Comparison of ENCODE assay signal across 19 mouse cellular contexts in genomic region chr6:86354948-86355347, GRCm38 (mm10). TPM values are rescaled to one million over a fixed set of nuclear protein-coding genes. Genes with fewer than 3 reads are reported as not detected.
A peak's percentile ranks its signal among the peaks of the same experiment; 100 is the strongest.
DNase-seq lines count a peak whose midpoint lies in the region; ATAC-seq and TF ChIP-seq lines count a peak whose summit lies in the region.
"Had no signal": no experiment of that assay in that cellular context is flagged by ENCODE, and none has a peak within 500 bp of the region (broad histone marks: within the 10 kb centered on the region; RNA-seq: fewer than 3 reads in every experiment).

No protein-coding gene starts in this region.

- H3K4me3 ChIP-seq in cerebellum, adult 2 months (replicated peaks; ENCODE audit: insufficient read depth, low read depth, low read length): no peak overlapping the region
- no peak overlapping the region for H3K4me3 ChIP-seq in liver, adult 2 months (ENCODE audit: insufficient read depth, low read depth, low read length)
- no peak overlapping the region for H3K4me3 ChIP-seq in liver, embryonic 11.5 days (ENCODE audit: low read depth, low read length)
- H3K4me3 ChIP-seq: forebrain, embryonic 13.5 days; heart, embryonic 10.5 days; hindbrain, embryonic 10.5 days; liver, embryonic 15.5 days had no signal

- no peak for DNase-seq in cerebellum, adult 2 months
- DNase-seq in cerebellum, adult 8-10 months: no peak
- DNase-seq in liver, adult 2 months (ENCODE audit: extremely low read depth, low read depth, low spot score): no peak
- DNase-seq in liver, embryonic 11.5 days (ENCODE audit: low spot score): no peak
- DNase-seq in A20 (ENCODE audit: low read depth, low spot score): peak; percentile 30
- DNase-seq in testis, postnatal 10 days (ENCODE audit: low spot score): no peak
- DNase-seq in right cerebral cortex, postnatal 4 days: no peak
- DNase-seq: cerebellum, adult 9-11 months; gastrocnemius, postnatal 14 days; kidney, adult 2 months; kidney, postnatal 25 days; lung, postnatal 14 days had no signal

- no peak for ATAC-seq in liver, embryonic 11.5 days (replicated peaks; ENCODE audit: low FRiP score)
- ATAC-seq in megakaryocyte progenitor cell, adult 5-6 weeks (replicated peaks; ENCODE audit: poor library complexity): 0 out of 2 replicates have a peak, but pooled peaks have one; percentile 37
- ATAC-seq: CD4-positive, CD25-positive, alpha-beta regulatory T cell, adult 4 months; forebrain, embryonic 13.5 days; hindbrain, postnatal 0 days had no signal

- H3K27me3 ChIP-seq in cerebellum, adult 2 months (ENCODE audit: control insufficient read depth, insufficient read depth, low read length): no peaks in the 10 kb centered on the region
- no peaks in the 10 kb centered on the region for H3K27me3 ChIP-seq in liver, adult 2 months (ENCODE audit: control insufficient read depth, insufficient read depth, low read length)
- H3K27me3 ChIP-seq in liver, embryonic 11.5 days (replicated peaks; ENCODE audit: control insufficient read depth, insufficient read depth, low read length): no peaks in the 10 kb centered on the region
- H3K27me3 ChIP-seq: forebrain, embryonic 13.5 days; liver, embryonic 15.5 days had no signal

- WGBS in cerebellum, adult 2 months: 68% methylated on average over 3 of the region's 3 CpGs
- WGBS in liver, adult 2 months: 91% methylated on average over 3 of the region's 3 CpGs
- 63% methylated on average over 3 of the region's 3 CpGs for WGBS in liver, embryonic 11.5 days

- no peak for TF ChIP-seq POLR2A in cerebellum, adult 2 months (IDR thresholded peaks at IDR 0.05; ENCODE audit: borderline replicate concordance, insufficient read depth, low read length)
- TF ChIP-seq POLR2A in liver, adult 2 months (IDR thresholded peaks at IDR 0.05; ENCODE audit: extremely low read depth, insufficient read depth, low read length): no peak

- no peaks in the 10 kb centered on the region for H3K9me3 ChIP-seq in liver, embryonic 11.5 days (ENCODE audit: control insufficient read depth, low read length)
- H3K9me3 ChIP-seq: forebrain, embryonic 13.5 days; heart, embryonic 10.5 days; hindbrain, embryonic 10.5 days; liver, embryonic 15.5 days had no signal

- no peaks in the 10 kb centered on the region for H3K4me1 ChIP-seq in cerebellum, adult 2 months (ENCODE audit: control insufficient read depth, insufficient read depth, low read length)
- no peaks in the 10 kb centered on the region for H3K4me1 ChIP-seq in liver, adult 2 months (ENCODE audit: control insufficient read depth, insufficient read depth, low read length)
- H3K4me1 ChIP-seq in liver, embryonic 11.5 days (replicated peaks; ENCODE audit: control insufficient read depth, insufficient read depth, low read length): no peaks in the 10 kb centered on the region
- H3K4me1 ChIP-seq: forebrain, embryonic 13.5 days; hindbrain, embryonic 10.5 days; liver, embryonic 15.5 days had no signal

- no peak overlapping the region for H3K27ac ChIP-seq in cerebellum, adult 2 months (ENCODE audit: insufficient read depth, low read length)
- H3K27ac ChIP-seq in liver, adult 2 months (replicated peaks; ENCODE audit: insufficient read depth, low read depth, low read length): no peak overlapping the region
- H3K27ac ChIP-seq in liver, embryonic 11.5 days (ENCODE audit: low read depth, low read length): no peak overlapping the region
- H3K27ac ChIP-seq: forebrain, embryonic 13.5 days; heart, embryonic 10.5 days; hindbrain, embryonic 10.5 days; hindbrain, postnatal 0 days; liver, embryonic 15.5 days had no signal

- 0 out of 2 replicates have a peak, but pooled peaks have one; percentile 5 for TF ChIP-seq CTCF in cerebellum, adult 2 months (IDR thresholded peaks at IDR 0.05; ENCODE audit: borderline replicate concordance, insufficient read depth, low read depth, low read length)
- TF ChIP-seq CTCF in liver, adult 2 months (IDR thresholded peaks at IDR 0.05; ENCODE audit: low read depth, low read length): peak; percentile 14; the same call in 1 of the 2 replicates

- no peaks in the 10 kb centered on the region for H3K79me2 ChIP-seq in liver, adult 2 months (ENCODE audit: control insufficient read depth, insufficient read depth, low read length)

- H3K4me2 ChIP-seq in liver, embryonic 11.5 days: no peak overlapping the region
- H3K4me2 ChIP-seq: forebrain, embryonic 13.5 days; liver, embryonic 15.5 days had no signal

- H3K36me3 ChIP-seq in liver, adult 2 months (ENCODE audit: control insufficient read depth, insufficient read depth, low read length): no peaks in the 10 kb centered on the region
- no peaks in the 10 kb centered on the region for H3K36me3 ChIP-seq in liver, embryonic 11.5 days (ENCODE audit: control insufficient read depth, insufficient read depth, low read length)
- H3K36me3 ChIP-seq: heart, embryonic 10.5 days; hindbrain, embryonic 10.5 days; liver, embryonic 15.5 days had no signal

- no peak overlapping the region for H3K9ac ChIP-seq in liver, adult 2 months (ENCODE audit: low read depth, low read length)
- H3K9ac ChIP-seq in liver, embryonic 11.5 days (ENCODE audit: low read depth, low read length): no peak overlapping the region
- H3K9ac ChIP-seq: forebrain, embryonic 13.5 days; liver, embryonic 15.5 days had no signal

RNA-seq across cellular contexts. Expression of gene Fam136a, which starts 10.5 kb away (rescaled TPM):
- 22.4 and 22.6 TPM in 2 replicates for polyA plus RNA-seq in cerebellum, adult 2 months (2012; rRNA removed)
- 77.9 and 83.2 TPM in 2 replicates for total RNA-seq in liver, adult 2 months (2014; rRNA removed)
- 40.1 and 41.8 TPM in 2 replicates for polyA plus RNA-seq in liver, adult 2 months (2012; rRNA removed)
- polyA plus RNA-seq in liver, embryonic 11.5 days (2014; fragmentation: Nextera tagmentation; extraction: Ambion mirVana): 188 and 198 TPM in 2 replicates
- total RNA-seq in megakaryocyte progenitor cell, adult 5-6 weeks (2015): 55.2 and 59.2 TPM in 2 replicates
- total RNA-seq in megakaryocyte progenitor cell, adult 5-6 weeks (2017): 78.4 and 102 TPM in 2 replicates

RNA-seq across cellular contexts. Expression of gene Snrpg, which starts 16.2 kb away (rescaled TPM):
- 62.2 and 74.2 TPM in 2 replicates for polyA plus RNA-seq in cerebellum, adult 2 months (2012; rRNA removed)
- 12.6 and 18.5 TPM in 2 replicates for total RNA-seq in liver, adult 2 months (2014; rRNA removed)
- polyA plus RNA-seq in liver, adult 2 months (2012; rRNA removed): 25.9 and 37.9 TPM in 2 replicates
- polyA plus RNA-seq in liver, embryonic 11.5 days (2014; fragmentation: Nextera tagmentation; extraction: Ambion mirVana): 741 and 785 TPM in 2 replicates
- 520 and 538 TPM in 2 replicates for total RNA-seq in megakaryocyte progenitor cell, adult 5-6 weeks (2015)
- total RNA-seq in megakaryocyte progenitor cell, adult 5-6 weeks (2017): 60.0 and 69.9 TPM in 2 replicates

RNA-seq across cellular contexts. Expression of gene Pcyox1, which starts 42.0 kb away (rescaled TPM):
- 59.5 and 61.1 TPM in 2 replicates for polyA plus RNA-seq in cerebellum, adult 2 months (2012; rRNA removed)
- 96.5 and 102 TPM in 2 replicates for total RNA-seq in liver, adult 2 months (2014; rRNA removed)
- 60.4 and 74.6 TPM in 2 replicates for polyA plus RNA-seq in liver, adult 2 months (2012; rRNA removed)
- 57.7 and 66.8 TPM in 2 replicates for polyA plus RNA-seq in liver, embryonic 11.5 days (2014; fragmentation: Nextera tagmentation; extraction: Ambion mirVana)
- total RNA-seq in megakaryocyte progenitor cell, adult 5-6 weeks (2015): 33.1 and 40.5 TPM in 2 replicates
- total RNA-seq in megakaryocyte progenitor cell, adult 5-6 weeks (2017): 65.6 and 88.1 TPM in 2 replicates

RNA-seq across cellular contexts. Expression of gene Tia1, which starts 49.1 kb away (rescaled TPM):
- polyA plus RNA-seq in cerebellum, adult 2 months (2012; rRNA removed): 119 and 133 TPM in 2 replicates
- total RNA-seq in liver, adult 2 months (2014; rRNA removed): 10.9 and 13.6 TPM in 2 replicates
- polyA plus RNA-seq in liver, adult 2 months (2012; rRNA removed): 2.7 and 4.0 TPM in 2 replicates
- polyA plus RNA-seq in liver, embryonic 11.5 days (2014; fragmentation: Nextera tagmentation; extraction: Ambion mirVana): 93.5 and 95.5 TPM in 2 replicates
- total RNA-seq in megakaryocyte progenitor cell, adult 5-6 weeks (2015): 67.3 and 125 TPM in 2 replicates
- total RNA-seq in megakaryocyte progenitor cell, adult 5-6 weeks (2017): 75.5 and 98.4 TPM in 2 replicates
